Mouse (Mus musculus) liver, embryonic 12.5 days (tissue): ENCODE measurements at regions not wholly inside any gene's neighbourhood (a gene's known extent, or its start where the extent isn't known, plus 50 kb on each side); places are given as distances from the start of the nearest gene placed in this dataset.

ENCODE experiments used
- ATAC-seq: fragments of 200-750 bp; cut with Nextera tagmentation; 2 replicates; pipeline ENCODE4 v1.8.0; 2017; ENCODE audit warnings: moderate number of reproducible peaks, mild to moderate bottlenecking, moderate library complexity
- H3K27ac ChIP-seq: fragments of 300-500 bp; sonication (generic); 2 replicates; pipeline ENCODE4 v1.5.1; 2016; ENCODE audit warnings: mild to moderate bottlenecking
- H3K27me3 ChIP-seq: fragments of 300-500 bp; sonication (generic); replicated peaks from 2 replicates; pipeline ENCODE4 v1.6.1; 2016; ENCODE audit warnings: mild to moderate bottlenecking, moderate library complexity
- H3K36me3 ChIP-seq: fragments of 300-500 bp; sonication (generic); 2 replicates; pipeline ENCODE4 v1.6.1; 2016; ENCODE audit warnings: mild to moderate bottlenecking, moderate library complexity
- H3K4me1 ChIP-seq: fragments of 300-500 bp; sonication (generic); 2 replicates; pipeline ENCODE4 v1.6.1; 2016
- H3K4me2 ChIP-seq: fragments of 300-500 bp; sonication (generic); 2 replicates; pipeline ENCODE4 v1.6.1; 2016; ENCODE audit warnings: mild to moderate bottlenecking, moderate library complexity
- H3K4me3 ChIP-seq: fragments of 300-500 bp; sonication (generic); 2 replicates; pipeline ENCODE4 v1.5.1; 2016; ENCODE audit warnings: mild to moderate bottlenecking, moderate library complexity
- H3K9ac ChIP-seq: fragments of 300-500 bp; sonication (generic); 2 replicates; pipeline ENCODE4 v1.6.1; 2016; ENCODE audit warnings: mild to moderate bottlenecking, moderate library complexity
- H3K9me3 ChIP-seq: fragments of 300-500 bp; sonication (generic); replicated peaks from 2 replicates; pipeline ENCODE4 v1.6.1; 2016; ENCODE audit warnings: mild to moderate bottlenecking, moderate library complexity
- WGBS: fragments of 180-500 bp; shearing (Covaris S2); methylation state at CpG from one replicate; pipeline ENCODE4 v1.1.7; 2016; ENCODE audit not compliant: insufficient replicate concordance; 5-methylcytosine and 5-hydroxymethylcytosine counted together

DNA sequence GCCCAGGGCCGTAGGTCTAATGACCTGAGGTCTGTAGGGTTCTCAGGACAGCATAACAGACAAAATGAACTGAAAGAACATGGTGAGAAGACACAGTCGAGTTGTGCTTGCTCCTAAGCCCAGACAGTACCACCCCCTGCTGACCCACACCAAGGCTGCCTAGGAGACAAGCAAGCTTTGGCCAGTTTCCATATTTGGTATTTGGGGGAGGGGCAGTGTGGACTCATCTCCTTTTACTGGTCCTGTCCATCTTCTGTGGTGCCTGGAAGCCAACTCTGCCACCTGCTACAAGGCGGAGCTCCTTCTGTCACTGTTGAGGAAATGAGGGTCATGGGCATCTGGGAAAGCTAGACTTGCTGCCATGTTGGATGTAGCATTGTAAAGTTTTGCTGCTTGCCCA lies 68.9 kb downstream of the Tex29 start:
- no peaks in the 10 kb centered on the region for H3K36me3 ChIP-seq
- peaks cover 4% of the 10 kb centered on the region for H3K27me3 ChIP-seq
- no peaks in the 10 kb centered on the region for H3K4me1 ChIP-seq
- 53% methylated on average over 3 of the region's 3 CpGs for WGBS
- H3K27ac ChIP-seq: no peak overlapping the region
- H3K4me2 ChIP-seq: no peak overlapping the region
- no peak overlapping the region for H3K9ac ChIP-seq
- no peak overlapping the region for H3K4me3 ChIP-seq
- no peaks in the 10 kb centered on the region for H3K9me3 ChIP-seq
- no peak for ATAC-seq

DNA sequence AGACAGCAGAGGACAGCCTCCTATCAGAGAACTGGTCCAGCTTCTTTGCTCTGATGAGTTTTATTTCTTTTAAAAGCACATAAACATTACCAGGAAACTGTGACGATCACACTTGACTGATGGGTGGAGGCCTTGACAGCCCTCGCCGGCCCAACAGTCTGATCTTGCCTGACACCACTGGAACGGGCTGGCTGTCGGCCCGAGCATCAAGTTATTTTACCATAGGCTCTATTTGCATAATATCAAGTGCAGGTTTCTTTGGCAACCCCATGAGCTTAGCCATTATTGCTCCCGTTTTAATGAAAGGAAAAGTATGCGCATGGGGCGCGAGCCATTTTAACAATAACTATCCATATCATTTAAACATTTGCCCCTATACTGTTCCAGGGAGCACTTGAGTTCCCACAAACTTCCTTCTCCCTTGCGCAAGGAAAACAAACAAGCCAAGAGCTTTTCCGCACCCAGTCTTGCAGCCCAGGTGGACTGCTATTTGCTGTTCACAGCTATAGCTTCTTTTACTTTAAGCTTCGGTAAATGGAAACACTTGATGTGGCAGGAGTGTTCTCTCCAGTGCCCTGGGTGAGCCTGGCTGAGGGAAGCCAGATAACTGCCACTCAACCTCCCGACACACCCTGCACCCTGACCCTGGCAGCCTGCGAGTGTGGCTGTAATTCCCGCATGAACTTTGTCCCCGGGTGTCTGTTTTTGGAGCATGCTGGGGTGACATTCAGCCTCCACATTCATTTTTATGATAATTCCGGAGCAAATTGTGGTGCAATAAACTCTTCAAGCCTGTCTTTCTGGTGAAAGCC lies 71.6 kb downstream of the Tex29 start:
- Histone ChIP-seq H3K4me2 (no peak overlapping the region), H3K9ac (no peak overlapping the region), H3K4me3 (no peak overlapping the region), H3K4me1 (no peaks in the 10 kb centered on the region), H3K27ac (no peak overlapping the region), H3K9me3 (no peaks in the 10 kb centered on the region), H3K27me3 (peaks cover 9% of the 10 kb centered on the region), H3K36me3 (no peaks in the 10 kb centered on the region)
- WGBS: 65% methylated on average over 18 of the region's 18 CpGs
- no peak for ATAC-seq

DNA sequence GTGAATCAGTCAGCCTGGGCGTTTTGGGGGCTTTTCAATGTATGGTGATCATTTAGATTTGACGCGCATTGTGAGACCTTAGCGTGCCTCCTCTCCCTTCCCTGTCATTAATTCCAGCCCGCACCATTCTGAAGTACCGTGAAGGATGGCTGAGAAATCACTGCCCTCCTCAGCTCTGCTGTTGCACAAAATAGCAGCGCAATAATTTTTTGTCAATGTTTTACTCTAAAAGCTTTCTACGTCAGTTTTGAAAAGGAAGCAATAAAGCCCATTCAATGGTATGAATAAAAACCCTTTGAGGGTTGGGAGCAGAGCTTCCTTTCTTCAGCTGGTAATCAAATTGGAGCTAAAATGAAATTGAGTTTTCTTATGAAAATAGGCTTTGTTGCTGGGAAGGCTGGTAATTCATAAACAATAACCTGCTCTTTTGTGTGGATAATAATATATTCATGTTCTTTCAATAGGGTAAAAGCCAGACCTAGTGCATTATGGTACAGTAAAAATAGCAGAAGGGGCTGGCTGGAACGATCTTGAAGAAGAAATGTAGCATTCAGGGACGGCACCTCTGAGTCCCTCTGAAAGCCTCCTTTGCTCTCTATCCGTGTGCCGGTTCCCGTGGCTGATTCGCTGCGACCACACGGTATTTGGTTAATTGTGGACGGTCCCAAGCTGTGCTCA lies 72.3 kb downstream of the Tex29 start:
- H3K27ac ChIP-seq: no peak overlapping the region
- H3K36me3 ChIP-seq: no peaks in the 10 kb centered on the region
- no peak overlapping the region for H3K4me3 ChIP-seq
- no peaks in the 10 kb centered on the region for H3K4me1 ChIP-seq
- H3K9ac ChIP-seq: no peak overlapping the region
- ATAC-seq: no peak
- no peaks in the 10 kb centered on the region for H3K9me3 ChIP-seq
- H3K4me2 ChIP-seq: no peak overlapping the region
- 75% methylated on average over 17 of the region's 17 CpGs for WGBS
- peaks cover 9% of the 10 kb centered on the region for H3K27me3 ChIP-seq

DNA sequence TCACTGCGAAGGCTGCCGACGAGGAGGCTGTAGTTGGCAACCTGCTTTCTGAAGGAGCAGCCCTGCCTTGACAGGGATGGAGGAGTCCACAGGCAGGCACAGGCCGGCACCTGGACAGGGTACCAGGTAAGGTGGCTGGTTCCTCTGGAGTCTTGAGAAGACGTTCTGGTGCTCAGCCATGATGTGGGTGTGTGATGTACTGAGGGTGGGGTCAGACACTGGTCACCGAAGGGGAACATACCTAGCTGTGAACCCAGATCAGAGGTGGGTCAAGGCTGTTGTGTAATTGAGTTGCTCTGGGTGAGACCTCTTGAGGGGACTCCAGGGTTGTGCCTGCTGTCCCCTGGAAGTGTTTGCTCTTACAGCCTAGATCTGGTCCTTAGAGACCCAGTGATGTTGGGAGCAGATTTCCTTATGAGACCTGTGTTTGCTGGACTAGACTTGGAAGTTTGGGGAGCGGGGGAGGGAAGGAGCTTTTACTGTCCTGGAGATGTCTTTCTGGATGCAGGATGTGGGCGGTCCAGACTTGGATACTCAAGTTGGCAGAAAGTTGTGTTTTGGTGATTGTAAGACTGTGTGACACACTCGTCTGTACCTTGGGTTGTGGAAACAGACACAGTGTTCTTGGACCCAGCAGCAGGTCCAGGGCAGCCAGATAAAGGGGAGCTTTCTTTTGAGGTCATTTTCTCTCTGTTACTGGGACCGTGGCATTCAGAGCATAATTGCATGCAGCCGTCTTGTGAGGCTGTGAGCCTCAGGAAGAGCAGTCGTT lies 73.0 kb downstream of the Tex29 start:
- Histone ChIP-seq H3K4me3 (no peak overlapping the region), H3K9ac (no peak overlapping the region), H3K4me1 (no peaks in the 10 kb centered on the region), H3K9me3 (no peaks in the 10 kb centered on the region), H3K36me3 (no peaks in the 10 kb centered on the region), H3K4me2 (no peak overlapping the region), H3K27me3 (peaks cover 9% of the 10 kb centered on the region), H3K27ac (no peak overlapping the region)
- 62% methylated on average over 12 of the region's 12 CpGs for WGBS
- no peak for ATAC-seq

DNA sequence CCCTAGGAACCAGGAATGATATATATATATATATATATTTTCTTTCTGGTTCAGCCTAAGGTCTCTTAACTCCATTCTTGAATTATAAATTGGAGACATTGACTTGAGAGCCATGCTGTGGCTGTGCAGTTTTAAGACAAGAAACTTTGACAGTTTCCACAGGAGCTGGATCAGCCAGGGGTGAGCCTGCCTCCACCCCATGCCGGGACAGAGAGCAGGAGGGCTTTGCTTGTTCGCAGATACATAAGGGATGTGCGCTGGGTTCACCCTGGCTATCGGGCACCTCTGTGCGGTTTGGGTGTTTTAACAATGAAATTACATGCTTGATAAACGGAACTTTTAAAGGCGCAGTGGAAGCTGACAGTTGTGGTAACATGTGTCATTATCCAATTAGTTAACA lies 73.9 kb downstream of the Tex29 start:
- Histone ChIP-seq H3K27me3 (peaks cover 9% of the 10 kb centered on the region), H3K27ac (no peak overlapping the region), H3K4me3 (no peak overlapping the region), H3K4me1 (no peaks in the 10 kb centered on the region), H3K9me3 (no peaks in the 10 kb centered on the region), H3K9ac (no peak overlapping the region), H3K4me2 (no peak overlapping the region), H3K36me3 (no peaks in the 10 kb centered on the region)
- 61% methylated on average over 7 of the region's 7 CpGs for WGBS
- no peak for ATAC-seq

DNA sequence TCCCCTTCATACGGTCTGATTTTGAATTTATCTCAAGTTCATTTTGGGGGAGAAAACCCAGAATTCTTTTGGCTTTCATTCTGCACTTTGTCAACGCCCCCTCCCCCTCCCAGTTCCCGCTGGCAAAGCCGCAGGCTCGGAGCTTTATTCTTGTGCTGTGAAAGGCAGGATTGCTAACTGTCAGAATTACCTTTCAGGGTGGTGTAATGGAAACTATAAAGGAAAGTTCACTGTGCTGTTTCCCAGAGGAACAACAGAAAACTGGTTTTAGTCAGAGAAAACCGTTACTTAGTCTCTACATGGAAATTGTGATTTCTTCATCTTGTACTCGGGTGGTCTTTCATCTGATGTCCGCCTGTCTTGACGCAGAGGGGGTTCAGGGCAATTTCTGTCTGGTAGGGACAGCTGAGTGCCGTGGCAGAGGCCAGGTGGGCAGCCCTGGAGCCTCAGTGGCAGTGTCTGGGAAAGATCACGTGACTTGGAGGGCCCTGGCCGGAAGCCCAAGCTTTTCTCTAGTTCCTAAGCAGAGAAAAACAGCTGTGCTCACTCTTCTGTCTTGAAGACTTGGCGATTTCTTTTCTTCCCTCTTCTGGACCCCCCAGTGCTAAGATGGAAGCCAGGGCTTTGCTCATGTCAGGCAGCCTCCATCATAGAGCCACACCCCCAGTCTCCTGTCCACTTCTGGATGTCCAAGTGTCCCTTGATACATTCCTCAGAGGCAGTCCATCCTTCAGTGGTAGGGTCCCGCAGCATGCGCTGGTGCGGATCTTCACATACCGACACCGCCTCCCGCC lies 74.6 kb downstream of the Tex29 start:
- H3K36me3 ChIP-seq: no peaks in the 10 kb centered on the region
- H3K4me1 ChIP-seq: no peaks in the 10 kb centered on the region
- H3K27ac ChIP-seq: no peak overlapping the region
- peaks cover 9% of the 10 kb centered on the region for H3K27me3 ChIP-seq
- ATAC-seq: no peak
- 54% methylated on average over 19 of the region's 19 CpGs for WGBS
- no peak overlapping the region for H3K9ac ChIP-seq
- H3K4me3 ChIP-seq: no peak overlapping the region
- no peak overlapping the region for H3K4me2 ChIP-seq
- H3K9me3 ChIP-seq: no peaks in the 10 kb centered on the region

DNA sequence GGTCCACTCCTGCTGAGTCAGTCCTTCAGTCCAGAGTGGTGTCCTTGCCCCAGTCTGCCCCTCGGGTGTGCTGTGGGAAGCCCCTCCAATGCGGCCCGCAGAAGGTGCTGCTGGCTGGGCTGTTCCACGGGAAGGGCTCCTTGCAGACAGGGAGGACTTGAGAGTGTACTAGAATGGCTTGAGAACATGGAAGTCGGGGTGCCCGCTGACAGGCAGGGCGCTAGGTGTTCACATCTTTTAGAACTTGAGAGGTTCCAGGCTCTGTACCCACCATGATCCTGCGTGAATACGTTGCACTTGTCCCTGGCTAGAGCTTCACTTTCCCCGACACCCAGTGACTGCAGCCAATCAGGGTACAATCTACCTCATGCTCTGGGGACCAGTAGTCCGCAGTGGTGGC lies 75.4 kb downstream of the Tex29 start:
- Histone ChIP-seq H3K9ac (no peak overlapping the region), H3K9me3 (no peaks in the 10 kb centered on the region), H3K27me3 (peaks cover 9% of the 10 kb centered on the region), H3K4me1 (no peaks in the 10 kb centered on the region), H3K4me2 (no peak overlapping the region), H3K4me3 (no peak overlapping the region), H3K27ac (no peak overlapping the region), H3K36me3 (no peaks in the 10 kb centered on the region)
- ATAC-seq: no peak
- 72% methylated on average over 11 of the region's 11 CpGs for WGBS

DNA sequence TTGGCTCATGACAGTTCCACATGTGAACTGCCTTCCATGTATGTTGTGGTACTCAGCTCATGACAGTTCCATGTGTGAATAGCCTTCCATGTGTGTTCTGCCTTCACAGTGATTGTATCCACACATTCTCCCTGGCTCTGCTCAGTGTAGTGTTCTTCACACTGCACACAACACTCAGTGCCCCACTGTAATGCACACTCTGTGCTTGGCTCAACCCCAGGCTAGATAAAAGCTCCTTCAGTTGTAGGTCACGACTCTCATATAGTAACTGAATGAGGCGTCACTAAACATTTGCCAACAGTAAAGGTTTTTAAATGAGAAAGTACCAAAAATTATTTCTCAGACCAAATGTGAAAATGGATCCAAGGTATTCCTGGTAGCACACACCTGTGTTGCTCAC lies 79.6 kb downstream of the Tex29 start:
- H3K9ac ChIP-seq: no peak overlapping the region
- peaks cover 5% of the 10 kb centered on the region; the same call in 1 of the 2 replicates for H3K27me3 ChIP-seq
- H3K4me1 ChIP-seq: no peaks in the 10 kb centered on the region
- no peaks in the 10 kb centered on the region for H3K36me3 ChIP-seq
- H3K4me3 ChIP-seq: no peak overlapping the region
- no peaks in the 10 kb centered on the region for H3K9me3 ChIP-seq
- no peak overlapping the region for H3K4me2 ChIP-seq
- no peak for ATAC-seq
- WGBS: 65% methylated on average over 2 of the region's 2 CpGs
- H3K27ac ChIP-seq: no peak overlapping the region

DNA sequence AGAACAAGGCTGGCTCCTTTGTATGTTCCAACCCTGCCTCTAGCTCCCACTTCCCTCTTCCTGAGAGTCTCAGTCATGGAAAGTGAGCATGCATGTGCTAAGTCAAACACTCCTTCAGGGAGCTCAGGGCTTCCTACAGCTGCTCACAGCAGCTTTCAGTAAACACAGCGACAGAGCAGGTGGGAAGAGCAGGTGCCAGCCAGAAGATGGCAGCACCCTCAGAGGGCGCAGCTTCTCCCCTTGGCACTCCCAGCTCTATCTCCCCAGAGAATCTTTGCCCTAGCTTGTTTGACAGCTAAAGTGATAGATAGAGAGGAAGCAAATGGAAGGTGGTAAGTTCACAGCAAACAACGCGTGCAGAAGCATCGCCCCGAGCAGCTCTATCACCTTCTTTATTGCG lies 82.8 kb downstream of the Tex29 start:
- ATAC-seq: no peak
- Histone ChIP-seq H3K9ac (no peak overlapping the region), H3K36me3 (no peaks in the 10 kb centered on the region), H3K4me3 (no peak overlapping the region), H3K4me2 (no peak overlapping the region), H3K27me3 (0 out of 2 replicates have a peak, but pooled peaks cover 3% of the 10 kb centered on the region), H3K4me1 (no peaks in the 10 kb centered on the region), H3K27ac (no peak overlapping the region), H3K9me3 (no peaks in the 10 kb centered on the region)
- 63% methylated on average over 7 of the region's 7 CpGs for WGBS

DNA sequence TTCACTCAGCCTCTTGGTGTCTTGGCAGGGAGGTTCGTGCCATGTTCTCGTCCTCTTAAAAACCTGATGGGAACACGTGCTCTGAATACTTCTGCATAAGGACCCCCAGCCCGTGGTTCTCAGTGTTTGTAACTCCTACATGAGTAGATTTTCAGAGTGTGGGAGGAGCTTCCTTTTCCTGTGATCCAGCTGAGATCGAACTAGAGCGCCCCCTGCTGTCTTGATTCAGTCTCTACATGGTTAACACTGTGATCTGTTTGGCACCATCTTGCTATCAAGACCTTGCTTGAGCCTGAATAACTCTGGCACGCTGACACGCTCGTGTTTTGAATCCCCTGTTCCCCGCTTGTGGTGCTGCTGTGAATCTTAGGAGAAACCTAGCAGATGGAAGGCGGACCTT lies 83.9 kb downstream of the Tex29 start:
- Histone ChIP-seq H3K9ac (no peak overlapping the region), H3K4me2 (no peak overlapping the region), H3K9me3 (no peaks in the 10 kb centered on the region), H3K27me3 (0 out of 2 replicates have a peak, but pooled peaks cover 3% of the 10 kb centered on the region), H3K36me3 (no peaks in the 10 kb centered on the region), H3K27ac (no peak overlapping the region), H3K4me1 (no peaks in the 10 kb centered on the region), H3K4me3 (no peak overlapping the region)
- no peak for ATAC-seq
- WGBS: 40% methylated on average over 11 of the region's 11 CpGs

DNA sequence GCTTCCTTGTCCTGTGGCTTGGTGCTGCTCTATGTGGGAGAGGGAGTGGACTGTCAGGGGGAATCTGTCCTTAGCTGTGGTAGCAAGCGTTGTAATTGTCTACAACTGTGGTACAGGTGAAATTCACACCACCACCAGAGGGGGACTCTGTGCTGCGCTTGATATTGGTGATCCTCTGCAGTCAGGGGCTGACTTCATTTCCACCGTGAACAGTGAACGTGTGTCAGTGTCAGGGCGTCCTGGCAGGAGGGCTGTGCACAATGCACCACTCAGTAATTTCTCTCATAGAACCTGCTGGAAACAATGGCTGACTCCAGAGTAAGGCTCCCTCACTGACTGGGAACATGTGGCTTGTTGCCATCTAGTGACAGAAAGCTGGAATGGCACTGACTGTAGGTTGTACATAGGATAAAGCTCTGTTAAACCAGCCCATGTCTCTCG lies 102.6 kb downstream of the Tex29 start:
- Histone ChIP-seq H3K4me1 (no peaks in the 10 kb centered on the region), H3K27me3 (no peaks in the 10 kb centered on the region), H3K27ac (no peak overlapping the region), H3K36me3 (no peaks in the 10 kb centered on the region), H3K9me3 (no peaks in the 10 kb centered on the region), H3K4me3 (no peak overlapping the region), H3K4me2 (no peak overlapping the region), H3K9ac (no peak overlapping the region)
- 0 out of 2 replicates have a peak, but pooled peaks have one; percentile 24 for ATAC-seq
- WGBS: 21% methylated on average over 6 of the region's 6 CpGs
